Mouse (Mus musculus) heart, adult 10 weeks (tissue): ENCODE results near the gene Fmo2. TPM values are rescaled to one million over a fixed set of nuclear protein-coding genes. Genes with fewer than 3 reads are reported as not detected.

Experiments used
- polyA plus RNA-seq: library from polyadenylated mRNA; stranded (reverse); fragments of 350-450 nt; fragmentation: Illumina TruSeq; extraction: RNeasy Lipid Tissue Mini Kit (QIAGEN cat#74804); gene quantifications from one replicate; pipeline ENCODE4 v1.2.3, GENCODE M21; 2014; ENCODE audit warnings: low read depth, low replicate concordance

The Fmo2 gene
- 34.7 TPM for polyA plus RNA-seq

GRCm38 (mm10) chr1:162897838-162898811, at the start of gene Fmo2:
Fmo2 (minus strand) TSS chr1:162898726.

GRCm38 (mm10) chr1:162937415-162937814, 38.9 kb upstream of the Fmo2 start, which contains the start of gene Fmo6:
Fmo6 (minus strand) TSS chr1:162937515.

GRCm38 (mm10) chr1:162866280-162866681, 32.2 kb downstream of the Fmo2 start, which contains the start of gene Fmo1:
Fmo1 (minus strand) TSS chr1:162866610.

Other genes with a start within 250 kb of the Fmo2 start
- gene Myocos, start 240.5 kb downstream of the Fmo2 start, polyA plus RNA-seq = not detected
- gene Prrc2c, start 158.2 kb downstream of the Fmo2 start, polyA plus RNA-seq = 29.5 TPM
- gene Fmo4, start 84.8 kb downstream of the Fmo2 start, polyA plus RNA-seq = 0.26 TPM
- gene Fmo1, start 32.1 kb downstream of the Fmo2 start, polyA plus RNA-seq = 48.7 TPM
- gene Fmo6, start 38.8 kb upstream of the Fmo2 start, polyA plus RNA-seq = not detected
- 0.29 TPM for gene Fmo3, start 85.8 kb upstream of the Fmo2 start, polyA plus RNA-seq
- not detected for gene Mroh9, start 186.9 kb upstream of the Fmo2 start, polyA plus RNA-seq